Mouse (Mus musculus): ENCODE measurements around the gene Spen.
A peak's percentile ranks its signal among the peaks of the same experiment; 100 is the strongest.

Spen gene

GRCm38 (mm10) chr4:141528938-141529337 is 9.5 kb downstream of the Spen start:
- no peak for DNase-seq (ENCODE audit: low spot score)

GRCm38 (mm10) chr4:141526936-141527650 is 11.3 kb downstream of the Spen start:
- no peak for DNase-seq (ENCODE audit: low spot score)

- no peak for DNase-seq (ENCODE audit: low spot score)
Measured at GRCm38 (mm10) chr4:141525940-141526339, 12.5 kb downstream of the Spen start.

- DNase-seq (ENCODE audit: low spot score): no peak
Measured at GRCm38 (mm10) chr4:141524658-141525057, 13.7 kb downstream of the Spen start.

- no peak for DNase-seq (ENCODE audit: low spot score)
Measured at GRCm38 (mm10) chr4:141523128-141523527, 15.3 kb downstream of the Spen start.

GRCm38 (mm10) chr4:141518386-141518785 is 20.0 kb downstream of the Spen start:
- DNase-seq (ENCODE audit: low spot score): no peak

- no peak for DNase-seq (ENCODE audit: low spot score)
Measured at GRCm38 (mm10) chr4:141514179-141514641, 24.2 kb downstream of the Spen start.

- no peak for DNase-seq (ENCODE audit: low spot score)
Measured at GRCm38 (mm10) chr4:141512145-141512544, 26.3 kb downstream of the Spen start.

- DNase-seq (ENCODE audit: low spot score): no peak
Measured at GRCm38 (mm10) chr4:141510457-141510856, 27.9 kb downstream of the Spen start.

GRCm38 (mm10) chr4:141506893-141507292 is 31.5 kb downstream of the Spen start:
- DNase-seq (ENCODE audit: low spot score): peak; percentile 20

GRCm38 (mm10) chr4:141506352-141506751 is 32.0 kb downstream of the Spen start:
- peak; percentile 14 for DNase-seq (ENCODE audit: low spot score)

GRCm38 (mm10) chr4:141505810-141506209 is 32.6 kb downstream of the Spen start:
- no peak for DNase-seq (ENCODE audit: low spot score)

- no peak for DNase-seq (ENCODE audit: low spot score)
Measured at GRCm38 (mm10) chr4:141504471-141504870, 33.9 kb downstream of the Spen start.

GRCm38 (mm10) chr4:141502723-141503122 is 35.7 kb downstream of the Spen start:
- no peak for DNase-seq (ENCODE audit: low spot score)

- DNase-seq (ENCODE audit: low spot score): no peak
Measured at GRCm38 (mm10) chr4:141501058-141501457, 37.3 kb downstream of the Spen start.

GRCm38 (mm10) chr4:141500637-141501036 is 37.8 kb downstream of the Spen start:
- DNase-seq (ENCODE audit: low spot score): no peak

- DNase-seq (ENCODE audit: low spot score): no peak
Measured at GRCm38 (mm10) chr4:141488670-141489069, 49.7 kb downstream of the Spen start.

GRCm38 (mm10) chr4:141487581-141487980 is 50.8 kb downstream of the Spen start:
- no peak for DNase-seq (ENCODE audit: low spot score)

- no peak for DNase-seq (ENCODE audit: low spot score)
Measured at GRCm38 (mm10) chr4:141484071-141484470, 54.3 kb downstream of the Spen start.

- no peak for DNase-seq (ENCODE audit: low spot score)
Measured at GRCm38 (mm10) chr4:141479411-141479810, 59.0 kb downstream of the Spen start.

GRCm38 (mm10) chr4:141478794-141479193 is 59.6 kb downstream of the Spen start:
- DNase-seq (ENCODE audit: low spot score): no peak

- DNase-seq (ENCODE audit: low spot score): no peak
Measured at GRCm38 (mm10) chr4:141478225-141478624, 60.2 kb downstream of the Spen start.

- DNase-seq (ENCODE audit: low spot score): no peak
Measured at GRCm38 (mm10) chr4:141477681-141478102, 60.7 kb downstream of the Spen start.

- no peak for DNase-seq (ENCODE audit: low spot score)
Measured at GRCm38 (mm10) chr4:141474431-141474830, 64.0 kb downstream of the Spen start.

All from retina, embryonic 14.5 days (tissue).